Mouse (Mus musculus): ENCODE data around the gene Ehd3.

DNA sequence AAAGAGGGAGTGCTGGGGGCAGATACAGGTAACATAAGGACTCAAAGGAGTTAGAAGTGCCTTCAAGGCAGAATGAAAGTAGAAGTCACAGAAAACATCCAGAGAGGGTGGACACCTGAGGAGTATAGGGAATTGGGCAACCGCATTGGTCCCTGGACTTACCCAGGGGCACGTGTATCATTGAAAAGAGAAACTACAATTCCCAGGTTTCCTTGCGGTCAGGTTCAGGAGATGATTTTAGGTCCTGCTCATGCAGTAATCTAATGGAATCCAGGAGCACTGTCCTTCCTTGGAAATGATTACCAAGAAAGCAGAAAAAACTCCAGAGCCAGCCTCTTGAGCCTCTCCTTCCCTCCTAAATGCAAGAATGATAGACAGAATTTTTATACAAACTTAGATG is 29.5 kb downstream of the Ehd3 start:
- no peak for TF ChIP-seq CTCF (IDR thresholded peaks at IDR 0.05; ENCODE audit: low read depth, low read length)
- TF ChIP-seq GATA1 (IDR thresholded peaks at IDR 0.05; ENCODE audit: borderline replicate concordance, low read length), result no peak
- TF ChIP-seq POLR2AphosphoS5 (IDR thresholded peaks at IDR 0.05; ENCODE audit: insufficient replicate concordance, low read depth, low read length), result no peak

Data from G1E (cell line).